Mouse (Mus musculus) liver, postnatal 0 days (tissue): ENCODE results near the gene Tcn2.

Experiments used
- CTCF ChIP-seq: sonication (generic); IDR thresholded peaks from 2 replicates; pipeline ENCODE4 v1.5.1; 2016; ENCODE audit warnings: antibody characterized with exemption, low read depth
- EP300 ChIP-seq: IDR thresholded peaks from 2 replicates; pipeline ENCODE4 v1.6.1; 2016; ENCODE audit warnings: antibody characterized with exemption, low read depth, mild to moderate bottlenecking

DNA sequence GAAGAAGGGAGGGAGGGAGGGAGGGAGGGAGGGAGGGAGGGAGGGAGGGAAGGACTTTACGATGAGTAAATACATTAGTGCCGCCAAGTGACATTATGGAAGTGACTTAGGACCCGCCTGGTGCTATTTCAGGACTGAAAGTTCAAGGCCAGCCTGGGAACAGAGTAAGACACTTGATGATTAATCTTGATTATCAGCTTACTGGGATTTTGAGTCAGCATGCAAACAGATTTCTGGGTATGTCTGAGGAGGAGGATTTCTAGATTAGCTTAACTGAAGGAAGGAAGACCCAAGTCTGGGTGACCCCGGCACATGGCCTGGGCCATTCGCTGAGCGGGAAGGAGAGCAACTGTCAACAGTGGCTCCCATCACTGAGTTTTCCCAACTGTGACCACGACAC is 11.5 kb downstream of the Tcn2 start:
- TF ChIP-seq CTCF (no peak), EP300 (no peak)
